Mouse (Mus musculus) left cerebral cortex, postnatal 25 days (tissue): ENCODE data around the gene Pnck. TPM values are rescaled to one million over a fixed set of nuclear protein-coding genes. Genes with fewer than 3 reads are reported as not detected.

Source experiments
- DNase-seq, 2 experiments: peaks; one replicate each; pipeline ENCODE4 v3.0.0; 2022; ENCODE audit warnings: low spot score in 2 of 2, mixed read lengths in 1 of 2
- intact Hi-C: fragments of 180-260 bp; cut with DNase I; formaldehyde crosslinking; loops from one replicate; pipeline ENCODE4 v1.15.1; 2025
- total RNA-seq, 2 experiments: library from RNA; stranded (reverse); gene quantifications; 2 replicates each; pipeline ENCODE4 v1.2.3; 2021

Gene Pnck
- total RNA-seq, 2 experiments from 2014 or later: 95.7 to 111 TPM

DNA sequence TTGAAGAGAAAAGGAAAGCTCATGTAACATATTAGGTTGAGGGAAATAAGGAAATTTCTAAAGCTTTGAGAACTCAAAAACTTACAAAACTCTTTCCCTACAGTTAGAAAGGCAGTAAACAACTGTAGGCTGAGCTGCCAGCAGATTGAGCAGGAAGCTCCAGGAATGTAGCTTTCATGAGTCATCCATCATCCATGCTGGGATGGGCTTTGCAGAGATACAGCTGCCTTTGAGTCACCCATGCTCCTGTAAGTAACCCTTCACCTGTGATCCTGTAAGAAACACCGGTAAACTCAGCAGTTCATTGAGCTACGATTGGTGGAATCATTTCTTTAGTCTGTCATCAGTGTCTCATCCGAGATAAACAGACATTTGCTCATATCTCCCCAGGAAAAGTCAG lies 9.0 kb downstream of the Pnck start:
- intact Hi-C loops: no loop called here
- DNase-seq: no peak

DNA sequence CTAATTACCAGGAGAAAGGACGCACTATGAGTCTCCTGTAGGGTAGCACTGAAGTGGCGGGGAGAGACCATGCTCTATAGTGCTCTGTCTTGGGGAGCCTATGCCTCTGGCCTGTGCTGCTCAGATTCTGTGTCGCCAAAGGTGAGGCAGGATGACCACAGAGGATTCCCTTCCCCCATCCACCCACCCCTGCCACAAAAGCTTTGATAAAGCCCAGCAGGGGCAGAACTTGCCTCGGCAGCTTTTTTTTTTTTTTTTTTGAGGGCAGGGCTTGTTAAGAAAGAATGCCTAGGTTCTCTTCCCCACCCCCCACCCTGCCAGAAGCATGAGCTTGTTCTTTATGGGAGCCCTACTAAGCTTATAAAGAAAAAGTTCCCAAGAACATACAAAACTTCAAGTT lies 14.8 kb downstream of the Pnck start:
- no peak for DNase-seq
- intact Hi-C loops: no loop called here

DNA sequence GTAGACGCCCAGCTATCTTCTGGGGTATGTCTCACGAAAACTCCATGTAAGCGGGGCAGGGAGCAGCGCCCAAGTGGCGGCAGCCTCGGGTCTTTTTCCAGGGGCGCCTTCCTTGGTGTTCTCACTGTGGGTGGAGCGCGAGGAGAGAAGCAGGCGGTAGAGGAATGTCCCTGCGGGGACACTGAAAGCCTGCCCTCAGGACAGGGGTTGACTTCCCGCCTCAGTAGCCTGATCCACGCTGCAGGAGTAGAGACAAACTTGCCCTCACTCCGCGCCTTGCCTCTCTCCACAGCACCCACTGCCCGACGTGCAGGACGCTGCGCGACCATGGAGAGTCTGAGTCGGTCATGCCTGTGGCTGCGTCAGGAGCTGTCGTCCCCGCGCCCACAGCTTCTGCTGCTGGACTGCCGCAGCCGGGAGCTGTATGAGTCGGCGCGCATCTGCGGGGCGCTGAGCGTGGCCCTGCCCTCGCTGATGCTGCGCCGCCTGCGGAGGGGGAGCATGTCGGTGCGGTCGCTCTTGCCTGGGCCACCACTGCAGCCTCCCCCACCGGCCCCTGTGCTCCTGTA lies 19.9 kb downstream of the Pnck start:
- intact Hi-C loops: no loop called here
- peak in 1 of 2 experiments; percentile 42 for DNase-seq

DNA sequence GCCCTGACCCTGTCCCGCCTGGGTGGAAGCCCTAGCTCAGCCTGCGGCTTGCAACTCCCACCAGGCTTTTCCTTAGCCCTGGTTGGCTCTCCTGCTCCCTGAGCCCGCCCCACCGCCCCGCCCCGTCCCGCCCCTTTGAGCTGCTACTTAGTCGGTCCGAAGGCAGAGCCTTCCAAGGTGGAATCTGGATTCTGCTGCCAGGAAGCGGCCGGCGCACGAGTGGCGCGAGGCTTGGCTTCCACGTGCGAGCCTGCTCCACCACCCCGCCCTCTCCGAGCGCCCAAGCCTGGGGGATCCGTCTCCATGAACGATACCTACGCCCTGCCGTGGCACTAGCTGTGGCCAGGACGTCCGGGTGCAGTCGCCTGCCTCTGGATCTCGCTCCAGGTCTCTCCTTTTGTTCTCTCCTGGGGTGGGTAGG lies 20.7 kb downstream of the Pnck start, which contains the start of gene Dusp9:
Gene Dusp9, plus strand, starts transcription at position 165 of the 421 bp plus-strand sequence.
- DNase-seq: no peak
- intact Hi-C loops: no loop called here

DNA sequence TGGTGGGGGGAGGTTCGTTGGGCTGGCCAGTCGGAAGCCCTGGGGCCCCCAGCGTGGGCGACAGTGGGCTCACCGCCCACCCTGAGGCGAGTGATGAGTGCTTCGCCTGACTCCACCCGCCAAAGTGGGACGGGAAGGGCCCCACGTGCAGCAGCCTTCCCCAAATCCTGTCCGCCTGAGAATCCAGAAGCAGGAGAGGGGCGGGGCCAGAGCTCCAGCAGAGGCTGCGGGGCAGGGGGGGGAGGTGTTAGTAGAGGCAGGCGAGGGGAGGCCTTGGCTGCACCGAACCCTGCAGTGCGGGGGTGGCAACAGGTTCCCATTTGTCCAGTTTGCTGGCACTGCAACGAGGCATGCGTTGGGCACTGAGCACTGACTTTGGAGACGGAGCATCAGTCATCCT lies 22.5 kb downstream of the Pnck start:
- intact Hi-C loops: no loop called here

DNA sequence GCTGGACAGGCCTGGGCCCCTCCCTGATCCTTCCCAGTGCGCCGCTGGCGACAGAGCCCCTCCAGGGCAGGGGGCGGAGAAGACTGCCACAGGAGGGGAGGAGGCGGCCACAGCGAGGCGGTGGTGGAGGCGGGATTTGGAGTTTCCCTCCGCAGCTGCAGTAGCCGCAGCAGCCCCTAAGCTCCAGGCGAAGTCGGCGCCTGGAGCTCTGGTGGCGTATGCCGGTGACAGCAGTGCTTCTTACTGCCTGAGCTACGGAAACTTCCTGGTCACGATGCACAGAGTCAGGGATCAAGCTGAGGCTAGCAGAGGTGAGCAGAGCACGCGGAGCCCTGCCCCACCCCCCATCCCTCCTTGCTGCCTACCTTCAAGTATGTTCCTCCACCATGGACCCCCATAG lies 24.5 kb downstream of the Pnck start:
- intact Hi-C loops: no loop called here

More for the DNA sequence above, 22.5 kb downstream of the Pnck start:
- DNase-seq: no peak

DNA sequence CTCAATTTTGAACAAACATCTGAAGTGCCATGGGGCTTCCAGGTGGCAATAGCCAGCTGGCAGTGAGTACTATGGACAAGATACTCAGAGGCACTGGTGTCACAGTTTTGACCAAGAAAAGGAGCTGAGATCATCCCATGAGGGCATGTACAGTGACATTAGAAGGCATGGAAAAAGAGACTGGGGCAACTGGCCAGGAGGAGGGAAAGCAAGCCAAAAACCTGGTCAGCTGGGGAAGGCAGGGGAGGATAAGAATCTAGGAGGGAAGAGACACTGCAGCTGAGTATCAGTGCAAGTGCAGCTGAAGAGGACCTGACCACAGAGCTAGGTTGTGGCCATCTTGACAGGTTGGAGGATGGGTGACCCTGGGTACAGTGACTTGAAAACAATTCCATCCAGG lies 32.9 kb downstream of the Pnck start:
- DNase-seq: no peak
- intact Hi-C loops: no loop called here

More for the DNA sequence above, 24.5 kb downstream of the Pnck start:
- no peak for DNase-seq

DNA sequence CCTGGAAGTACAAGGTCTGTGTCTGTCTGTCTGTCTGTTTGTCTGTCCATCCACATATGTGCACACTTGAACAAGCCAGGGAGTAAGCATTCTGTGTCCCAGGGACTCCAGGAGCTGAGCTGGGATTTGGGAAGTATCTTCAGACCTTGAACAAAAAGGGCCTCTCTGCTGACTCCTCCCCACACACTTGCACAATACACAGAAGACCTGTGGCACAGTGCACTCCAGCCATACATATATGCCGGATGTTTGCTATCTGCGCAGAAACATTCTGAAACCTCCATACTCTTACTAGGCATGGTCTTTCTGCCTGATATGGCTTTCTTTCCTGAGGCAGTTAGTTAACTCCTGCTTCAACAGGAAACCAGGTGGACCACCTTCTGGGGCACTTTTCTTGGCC lies 40.0 kb downstream of the Pnck start:
- DNase-seq: no peak
- intact Hi-C loops: no loop called here

DNA sequence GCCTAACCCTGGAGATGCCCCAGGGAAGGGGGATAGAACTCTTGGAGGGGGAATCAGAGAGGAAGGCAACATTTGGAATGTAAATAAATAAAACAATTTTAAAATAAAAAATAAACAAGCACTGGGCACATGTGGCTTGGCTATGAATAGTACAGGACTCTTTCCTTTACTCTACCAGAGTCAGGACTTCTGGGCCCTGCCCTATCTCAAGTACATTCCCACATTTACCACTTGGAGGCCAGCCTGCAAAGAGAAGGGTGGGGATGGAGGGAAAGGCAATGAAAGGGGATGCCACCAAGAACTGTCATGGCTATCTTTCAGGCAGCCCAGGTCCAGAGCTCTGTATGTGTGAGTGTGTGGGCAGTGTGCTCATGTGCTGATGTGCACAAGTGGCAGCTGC lies 40.5 kb downstream of the Pnck start:
- intact Hi-C loops: no loop called here
- no peak for DNase-seq

DNA sequence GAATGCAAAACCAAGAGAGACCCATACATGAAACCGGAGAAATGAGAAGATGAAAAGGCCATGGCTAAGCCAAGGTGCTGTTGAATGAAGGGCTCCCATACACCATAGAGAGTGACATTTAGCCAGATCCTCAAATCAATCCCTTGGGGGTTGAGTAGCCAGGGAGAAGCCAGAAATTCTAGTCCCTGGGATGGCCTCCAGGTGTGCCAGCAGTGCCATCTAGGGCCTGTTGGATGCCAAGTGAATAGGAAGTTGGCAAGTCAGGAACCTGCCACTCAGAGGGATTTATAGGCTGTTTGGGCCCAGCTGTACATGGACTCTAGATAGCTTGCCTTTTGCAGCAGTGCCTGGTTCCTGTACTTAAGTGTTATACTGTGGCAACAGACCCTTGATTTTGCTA lies 44.0 kb downstream of the Pnck start:
- no peak for DNase-seq
- intact Hi-C loops: no loop called here

DNA sequence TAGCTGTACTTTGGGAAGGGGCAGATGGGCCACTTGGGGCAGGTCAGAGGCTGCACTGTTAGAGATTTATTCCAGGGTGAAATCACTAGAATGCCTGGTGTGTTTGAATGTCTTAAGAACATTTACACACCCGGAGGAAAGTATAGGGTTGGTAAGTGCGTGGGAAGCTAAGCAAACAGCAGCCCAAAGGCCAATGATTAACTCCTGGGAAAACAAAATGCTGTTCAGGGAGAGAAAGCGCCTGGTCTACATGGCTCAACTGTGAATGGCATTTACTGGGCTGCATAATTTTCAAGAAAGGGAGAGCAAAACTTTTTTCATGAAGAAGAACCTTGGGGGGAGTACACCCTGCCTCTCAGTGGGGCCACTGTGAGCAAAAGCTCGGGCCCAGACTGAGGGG lies 46.3 kb downstream of the Pnck start:
- DNase-seq: no peak
- intact Hi-C loops: no loop called here

Other genes with a start within 250 kb of the Pnck start
- gene Zfp92, start 249.0 kb downstream of the Pnck start, total RNA-seq: 1 to 10 TPM; 1.4 to 2.3 TPM
- not detected for gene Trex2, start 224.8 kb downstream of the Pnck start, total RNA-seq
- 1 to 10 TPM; 4.3 to 7.0 TPM for gene Haus7, start 201.1 kb downstream of the Pnck start, total RNA-seq
- gene Bgn, start 176.5 kb downstream of the Pnck start, total RNA-seq: 10 to 100 TPM; 17.4 to 20.3 TPM
- gene Atp2b3, start 157.0 kb downstream of the Pnck start, total RNA-seq: 10 to 100 TPM; 94.7 to 95.0 TPM
- 1 to 10 TPM in 1 of 2 experiments, under 1 TPM in 1; 0.76 to 1.2 TPM for gene Dusp9, start 20.7 kb downstream of the Pnck start, total RNA-seq
- gene Slc6a8, start 13.0 kb upstream of the Pnck start, total RNA-seq: 100 to 1,000 TPM in 1 of 2 experiments, 10 to 100 TPM in 1; 91.1 to 101 TPM
- 10 to 100 TPM; 78.4 to 88.0 TPM for gene Bcap31, start 56.1 kb upstream of the Pnck start, total RNA-seq
- gene Abcd1, start 56.5 kb upstream of the Pnck start, total RNA-seq: 10 to 100 TPM; 11.1 to 14.1 TPM
- gene Plxnb3, start 97.0 kb upstream of the Pnck start, total RNA-seq: 10 to 100 TPM in 1 of 2 experiments, 1 to 10 TPM in 1; 8.7 to 10.0 TPM
- 1 to 10 TPM; 4.6 to 9.4 TPM for gene Srpk3, start 114.3 kb upstream of the Pnck start, total RNA-seq
- 100 to 1,000 TPM; 182 to 187 TPM for gene Idh3g, start 126.8 kb upstream of the Pnck start, total RNA-seq
- gene Ssr4, start 126.9 kb upstream of the Pnck start, total RNA-seq: 10 to 100 TPM; 94.6 to 99.7 TPM
- gene Pdzd4, start 164.9 kb upstream of the Pnck start, total RNA-seq: 100 to 1,000 TPM; 119 to 125 TPM
- not detected for gene Avpr2, start 232.0 kb upstream of the Pnck start, total RNA-seq
- 100 to 1,000 TPM; 152 to 158 TPM for gene L1cam, start 236.0 kb upstream of the Pnck start, total RNA-seq